Mouse (Mus musculus) midbrain, embryonic 14.5 days (tissue): ENCODE measurements around the gene Tmem201. TPM values are rescaled to one million over a fixed set of nuclear protein-coding genes. Genes with fewer than 3 reads are reported as not detected.

Experiments
- ATAC-seq: fragments of 200-750 bp; cut with Nextera tagmentation; 2 replicates; pipeline ENCODE4 v1.8.0; 2017; ENCODE audit warnings: moderate number of reproducible peaks, moderate library complexity; ENCODE audit not compliant: low FRiP score, low TSS enrichment
- DNase-seq: peaks from one replicate; pipeline ENCODE4 v3.0.0-alpha.2; 2015
- H3K27ac ChIP-seq: fragments of 300-500 bp; sonication (generic); replicated peaks from 2 replicates; pipeline ENCODE4 v1.5.1; 2014; ENCODE audit warnings: mild to moderate bottlenecking, low read depth, low read length, moderate library complexity
- H3K27me3 ChIP-seq: fragments of 300-500 bp; sonication (generic); 2 replicates; pipeline ENCODE4 v1.6.1; 2014; ENCODE audit warnings: low read length, control low read depth, mixed read lengths; ENCODE audit not compliant: control insufficient read depth, insufficient read depth
- H3K36me3 ChIP-seq: fragments of 300-500 bp; sonication (generic); 2 replicates; pipeline ENCODE4 v1.6.1; 2014; ENCODE audit warnings: low read length, control low read depth; ENCODE audit not compliant: control insufficient read depth, insufficient read depth
- H3K4me1 ChIP-seq: fragments of 300-500 bp; sonication (generic); 2 replicates; pipeline ENCODE4 v1.6.1; 2014; ENCODE audit warnings: mild to moderate bottlenecking, antibody characterized with exemption, low read length, control low read depth; ENCODE audit not compliant: control insufficient read depth, insufficient read depth
- H3K4me2 ChIP-seq: fragments of 300-500 bp; sonication (generic); 2 replicates; pipeline ENCODE4 v1.6.1; 2014; ENCODE audit warnings: mild to moderate bottlenecking, low read length, moderate library complexity
- H3K4me3 ChIP-seq: fragments of 300-500 bp; sonication (generic); replicated peaks from 2 replicates; pipeline ENCODE4 v1.5.1; 2014; ENCODE audit warnings: low read depth, low read length
- H3K9ac ChIP-seq: fragments of 300-500 bp; sonication (generic); replicated peaks from 2 replicates; pipeline ENCODE4 v1.6.1; 2014; ENCODE audit warnings: mild to moderate bottlenecking, low read length, moderate library complexity
- H3K9me3 ChIP-seq: fragments of 300-500 bp; sonication (generic); 2 replicates; pipeline ENCODE4 v1.6.1; 2016; ENCODE audit warnings: low read length, control low read depth, mixed read lengths; ENCODE audit not compliant: control insufficient read depth
- WGBS: fragments of 180-500 bp; shearing (Covaris S2); extraction: QIAGEN DNeasy Blood & Tissue Kit; methylation state at CpG from one replicate; pipeline ENCODE4 v1.1.7; 2014; 5-methylcytosine and 5-hydroxymethylcytosine counted together
- polyA plus RNA-seq: library from polyadenylated mRNA; unstranded; fragments of >200 nt; fragmentation: Nextera tagmentation; extraction: Ambion mirVana; gene quantifications from 2 replicates; pipeline ENCODE4 v1.2.1, GENCODE M21; 2014

Gene Tmem201
- 30.8 and 36.2 TPM in 2 replicates for polyA plus RNA-seq

GRCm38 (mm10) chr4:149737383-149738324, at the start of gene Tmem201:
Tmem201 (minus strand) TSS chr4:149738044.
- H3K27me3 ChIP-seq, result no peaks in the 10 kb centered on the region
- DNase-seq, result peak; percentile 99
- H3K27ac ChIP-seq, result peak within 1 kb of the TSS; percentile 81
- H3K9ac ChIP-seq, result peak within 1 kb of the TSS; percentile 85
- H3K4me3 ChIP-seq, result peak within 1 kb of the TSS; percentile 88
- peaks cover 7% of the 10 kb centered on the region for H3K36me3 ChIP-seq
- under 1% methylated on average over 89 of the region's 97 CpGs for WGBS
- peak within 1 kb of the TSS; percentile 96 for H3K4me2 ChIP-seq
- peaks cover 44% of the 10 kb centered on the region for H3K4me1 ChIP-seq
- peak; percentile 91 for ATAC-seq
- no peaks in the 10 kb centered on the region for H3K9me3 ChIP-seq

- DNase-seq (no peak), ATAC-seq (no peak)
- H3K4me1 ChIP-seq, result peaks cover 7% of the 10 kb centered on the region; the same call in 1 of the 2 replicates
- H3K4me3 ChIP-seq, result no peak overlapping the region
- H3K9ac ChIP-seq, result no peak overlapping the region
- 84% methylated on average over 5 of the region's 5 CpGs for WGBS
- H3K4me2 ChIP-seq, result no peak overlapping the region
- no peaks in the 10 kb centered on the region for H3K27me3 ChIP-seq
- no peak overlapping the region for H3K27ac ChIP-seq
- no peaks in the 10 kb centered on the region for H3K36me3 ChIP-seq
- H3K9me3 ChIP-seq, result no peaks in the 10 kb centered on the region
These were observed 47.1 kb upstream of the Tmem201 start for GRCm38 (mm10) chr4:149784901-149785300.

DNA sequence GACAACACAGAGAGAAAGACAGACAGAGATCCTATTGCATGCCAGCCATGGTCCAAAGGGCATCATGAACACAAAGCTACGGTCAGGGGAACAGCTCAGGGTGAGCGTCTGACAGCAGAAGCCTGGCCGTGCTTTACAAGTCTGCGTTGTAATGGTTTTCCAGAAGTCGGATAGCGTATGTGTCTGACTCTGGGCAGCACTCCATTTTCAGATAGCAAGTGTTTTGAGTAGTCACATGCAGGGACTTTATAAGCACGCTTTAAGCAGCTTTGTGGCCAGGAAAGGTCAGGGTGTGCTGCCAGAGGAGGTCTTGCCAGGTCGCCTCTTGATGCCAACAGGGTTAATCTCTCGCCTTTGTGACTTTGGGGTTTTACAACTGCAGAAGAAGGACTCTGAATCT, 46.5 kb upstream of the Tmem201 start:
- Histone ChIP-seq H3K36me3 (no peaks in the 10 kb centered on the region), H3K27me3 (no peaks in the 10 kb centered on the region), H3K9me3 (no peaks in the 10 kb centered on the region), H3K4me2 (no peak overlapping the region), H3K4me1 (0 out of 2 replicates have a peak, but pooled peaks cover 2% of the 10 kb centered on the region), H3K9ac (no peak overlapping the region), H3K27ac (no peak overlapping the region), H3K4me3 (no peak overlapping the region)
- 83% methylated on average over 9 of the region's 9 CpGs for WGBS
- DNase-seq (no peak), ATAC-seq (no peak)

- no peak overlapping the region for H3K9ac ChIP-seq
- H3K4me3 ChIP-seq, result no peak overlapping the region
- H3K27me3 ChIP-seq, result no peaks in the 10 kb centered on the region
- H3K4me1 ChIP-seq, result no peaks in the 10 kb centered on the region
- no peaks in the 10 kb centered on the region for H3K36me3 ChIP-seq
- H3K9me3 ChIP-seq, result no peaks in the 10 kb centered on the region
- H3K27ac ChIP-seq, result no peak overlapping the region
- whole genome bisulfite sequencing, result 80% methylated on average over 8 of the region's 8 CpGs
- no peak for ATAC-seq
- H3K4me2 ChIP-seq, result no peak overlapping the region
- no peak for DNase-seq
These were observed 45.1 kb upstream of the Tmem201 start for GRCm38 (mm10) chr4:149782975-149783374.

DNA sequence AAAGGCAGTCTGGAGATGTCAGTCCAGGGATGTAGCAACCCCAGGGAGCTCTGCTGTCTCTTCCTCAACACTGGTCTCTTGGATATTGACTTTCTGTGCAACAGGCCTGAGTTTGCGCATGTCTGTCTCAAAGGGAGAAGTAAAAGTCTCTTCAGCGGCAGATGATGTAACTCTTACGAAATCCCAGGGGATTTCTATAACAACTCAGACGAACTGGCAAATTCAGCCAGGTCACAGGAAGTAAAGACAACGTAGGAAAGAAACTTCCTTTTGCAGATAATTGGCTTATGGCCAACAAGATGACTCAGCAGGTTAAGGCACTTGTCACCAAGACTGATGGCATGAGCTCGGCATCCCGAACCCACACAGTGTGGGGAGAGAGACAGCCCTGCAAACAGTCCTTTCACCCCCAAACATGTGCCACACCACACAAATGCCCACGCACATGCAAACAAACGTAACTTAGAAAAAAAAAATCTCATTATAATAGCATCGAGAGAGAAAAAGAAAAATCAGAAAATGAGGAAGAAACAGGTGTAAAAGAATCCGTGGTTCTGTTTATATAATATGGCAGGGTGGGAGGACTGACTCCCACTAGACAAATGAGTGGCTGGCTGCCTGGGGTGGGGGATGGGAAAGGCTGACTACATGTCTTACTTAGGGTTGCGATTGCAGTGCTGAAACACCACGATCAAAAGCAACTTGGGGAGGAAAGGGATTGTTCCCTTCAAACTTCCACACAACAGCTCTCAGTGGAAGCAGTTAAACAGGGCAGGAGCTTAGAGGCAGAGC, 42.9 kb upstream of the Tmem201 start:
- Histone ChIP-seq H3K27ac (no peak overlapping the region), H3K9ac (no peak overlapping the region), H3K4me3 (no peak overlapping the region), H3K4me2 (no peak overlapping the region), H3K9me3 (no peaks in the 10 kb centered on the region), H3K4me1 (no peaks in the 10 kb centered on the region), H3K36me3 (no peaks in the 10 kb centered on the region), H3K27me3 (no peaks in the 10 kb centered on the region)
- no peak for ATAC-seq
- DNase-seq, result no peak
- WGBS, result 78% methylated on average over 13 of the region's 13 CpGs

DNA sequence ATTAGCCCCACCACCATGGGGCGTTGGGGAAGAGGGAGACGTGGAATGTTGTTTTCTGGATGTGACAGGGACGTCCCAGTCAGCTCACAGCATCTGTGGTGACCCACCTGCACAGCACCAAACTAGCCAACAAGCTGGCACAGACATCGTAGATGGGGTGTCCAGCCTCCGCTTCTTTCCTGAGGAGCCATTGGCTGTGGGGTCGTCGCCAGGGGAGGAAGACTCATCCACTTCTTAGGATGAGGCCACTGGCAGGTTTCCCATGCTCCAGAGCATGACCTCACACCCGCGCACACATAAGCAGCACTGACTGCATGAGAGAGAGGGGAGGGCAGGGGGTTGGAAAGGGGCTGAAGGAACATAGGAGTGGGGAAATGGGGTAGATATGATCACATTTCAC, 42.1 kb upstream of the Tmem201 start:
- Histone ChIP-seq H3K36me3 (no peaks in the 10 kb centered on the region), H3K27ac (no peak overlapping the region), H3K27me3 (no peaks in the 10 kb centered on the region), H3K9me3 (no peaks in the 10 kb centered on the region), H3K4me2 (no peak overlapping the region), H3K9ac (no peak overlapping the region), H3K4me3 (no peak overlapping the region), H3K4me1 (no peaks in the 10 kb centered on the region)
- 81% methylated on average over 9 of the region's 9 CpGs for WGBS
- ATAC-seq (no peak), DNase-seq (no peak)

- Histone ChIP-seq H3K27me3 (no peaks in the 10 kb centered on the region), H3K36me3 (no peaks in the 10 kb centered on the region), H3K27ac (no peak overlapping the region), H3K4me1 (peaks cover 12% of the 10 kb centered on the region), H3K9ac (no peak overlapping the region), H3K4me3 (no peak overlapping the region), H3K9me3 (no peaks in the 10 kb centered on the region), H3K4me2 (no peak overlapping the region)
- 81% methylated on average over 9 of the region's 9 CpGs for WGBS
- ATAC-seq, result no peak
- DNase-seq, result no peak
These were observed 39.3 kb upstream of the Tmem201 start for GRCm38 (mm10) chr4:149777126-149777525.

DNA sequence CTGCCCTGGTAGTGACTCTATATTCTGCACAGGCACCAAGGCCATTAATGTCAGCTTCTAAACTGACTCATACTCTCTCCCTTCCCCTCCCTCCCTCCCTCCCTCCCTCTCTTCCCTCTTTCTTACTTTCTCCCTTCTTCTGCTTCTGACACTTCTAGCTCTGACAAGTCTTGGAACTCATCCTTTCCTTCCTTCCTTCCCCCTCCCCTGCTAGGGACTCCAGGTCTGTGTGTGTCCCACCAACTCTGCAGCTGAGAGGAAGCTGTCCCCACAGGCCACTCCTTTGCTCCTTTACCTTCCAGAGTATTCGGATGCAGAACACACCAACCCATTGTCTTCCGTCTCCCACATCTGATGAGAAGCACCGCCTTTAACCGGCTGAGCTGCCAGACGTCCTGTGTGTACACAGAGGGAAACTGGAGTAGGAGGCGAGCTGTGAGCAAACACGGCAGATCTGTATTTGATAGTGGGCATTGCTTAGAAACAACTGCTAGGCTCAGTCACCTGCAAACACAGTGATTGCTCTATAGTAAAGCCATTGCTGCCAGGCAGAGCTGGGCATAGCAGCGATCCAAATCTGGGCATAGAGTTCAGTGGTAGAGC, 38.0 kb upstream of the Tmem201 start:
- WGBS, result 38% methylated on average over 8 of the region's 8 CpGs
- H3K27ac ChIP-seq, result no peak overlapping the region
- H3K4me3 ChIP-seq, result no peak overlapping the region
- no peaks in the 10 kb centered on the region for H3K9me3 ChIP-seq
- no peak overlapping the region for H3K4me2 ChIP-seq
- no peak for ATAC-seq
- H3K36me3 ChIP-seq, result no peaks in the 10 kb centered on the region
- no peaks in the 10 kb centered on the region for H3K27me3 ChIP-seq
- H3K9ac ChIP-seq, result no peak overlapping the region
- H3K4me1 ChIP-seq, result peaks cover 16% of the 10 kb centered on the region
- no peak for DNase-seq
